Mouse (Mus musculus) gonadal fat pad, adult 2 months (tissue): Measurements from ENCODE around the gene B3gnt7. TPM values are rescaled to one million over a fixed set of nuclear protein-coding genes. Genes with fewer than 3 reads are reported as not detected.

Experiments
- DNase-seq: peaks from one replicate; pipeline ENCODE4 v3.0.0-alpha.2; 2012; ENCODE audit warnings: low read depth
- polyA plus RNA-seq: library from polyadenylated mRNA; depleted of rRNA; stranded (reverse); fragments of >200 nt; gene quantifications from 2 replicates; pipeline ENCODE4 v1.2.3, GENCODE M21; 2012; rRNA removed

The B3gnt7 gene
- polyA plus RNA-seq, 1 experiment = 10.7 TPM

DNA sequence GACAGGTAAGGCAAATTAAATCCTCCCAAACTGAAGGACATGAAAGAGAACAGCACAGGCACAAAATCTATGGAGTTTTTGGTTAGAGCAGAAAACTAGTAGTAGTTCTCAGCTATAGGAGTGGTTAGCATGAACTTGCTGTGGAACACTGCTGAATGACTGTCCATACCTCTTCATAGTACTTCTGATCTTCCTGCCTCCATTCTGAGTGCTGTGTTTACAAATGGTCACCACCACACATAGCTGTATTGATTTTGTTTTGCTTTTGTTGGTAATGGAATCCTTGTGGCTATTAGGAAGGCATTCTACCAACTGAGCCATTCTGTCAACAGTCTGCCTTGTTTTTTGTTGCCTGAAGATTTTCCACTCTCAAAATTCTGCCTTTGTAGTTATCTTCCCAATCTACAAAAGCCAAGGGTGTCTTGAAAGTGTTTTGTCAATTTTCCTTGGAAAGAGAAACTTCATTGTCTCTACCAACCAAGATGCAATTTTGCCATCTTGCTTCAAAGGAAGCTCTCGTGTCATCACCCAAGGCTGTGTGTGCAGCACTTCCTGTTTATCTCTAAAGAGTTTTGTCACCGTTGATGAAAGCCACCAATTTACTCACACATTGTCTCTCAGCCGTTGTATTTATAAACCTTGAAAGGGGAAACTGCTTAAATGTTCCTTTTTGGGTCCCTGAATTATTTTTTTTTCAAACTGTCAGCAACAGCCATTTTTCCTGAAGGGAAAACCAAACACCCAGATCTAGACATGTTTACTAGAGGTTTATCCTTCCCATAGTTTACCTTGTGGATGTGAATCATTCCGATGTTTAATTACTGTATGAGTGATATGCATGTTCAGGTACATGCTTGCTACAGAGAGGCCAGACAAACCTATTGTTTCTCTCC lies 41.6 kb downstream of the B3gnt7 start:
- no peak for DNase-seq

GRCm38 (mm10) chr1:86345069-86345468 lies 42.4 kb downstream of the B3gnt7 start:
- no peak for DNase-seq

GRCm38 (mm10) chr1:86345956-86346355 lies 43.3 kb downstream of the B3gnt7 start:
- no peak for DNase-seq

GRCm38 (mm10) chr1:86346851-86347715 lies 44.5 kb downstream of the B3gnt7 start:
- DNase-seq = no peak

DNA sequence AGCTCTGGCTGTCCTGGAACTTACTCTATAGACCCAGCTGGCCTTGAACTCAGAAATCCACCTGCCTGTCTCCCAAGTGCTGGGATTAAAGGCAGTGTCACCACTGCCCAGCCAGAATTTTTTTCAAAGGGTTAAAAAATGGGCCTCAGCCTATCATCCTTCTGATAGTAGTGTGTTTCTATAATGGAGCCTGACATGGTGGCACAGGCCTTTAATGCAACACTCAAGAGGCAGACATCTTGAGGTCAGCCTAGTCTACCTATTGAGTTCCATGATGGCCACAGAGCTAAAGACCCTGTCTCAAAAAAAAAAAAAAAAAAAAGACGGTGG lies 45.0 kb downstream of the B3gnt7 start:
- no peak for DNase-seq

GRCm38 (mm10) chr1:86348083-86348482 lies 45.5 kb downstream of the B3gnt7 start:
- no peak for DNase-seq

DNA sequence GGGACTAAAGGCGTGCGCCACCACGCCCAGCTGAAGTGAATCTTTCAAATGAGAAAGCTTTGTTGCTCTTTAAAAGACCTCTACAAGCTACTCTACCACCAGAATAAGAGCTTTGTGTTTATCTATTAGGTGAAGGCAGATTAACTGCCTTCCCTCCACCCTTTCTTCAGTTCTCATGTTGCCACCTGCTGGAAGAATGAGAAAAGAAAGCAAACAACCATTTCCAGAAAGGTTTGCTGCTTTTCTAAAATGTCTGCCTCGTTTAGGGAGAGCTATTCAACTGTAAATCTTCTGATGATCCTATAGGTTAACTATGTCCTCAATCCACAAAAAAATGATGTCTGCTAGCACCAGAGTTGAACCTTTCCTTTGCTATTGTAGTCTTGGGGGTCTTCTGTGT lies 46.2 kb downstream of the B3gnt7 start:
- DNase-seq = no peak

DNA sequence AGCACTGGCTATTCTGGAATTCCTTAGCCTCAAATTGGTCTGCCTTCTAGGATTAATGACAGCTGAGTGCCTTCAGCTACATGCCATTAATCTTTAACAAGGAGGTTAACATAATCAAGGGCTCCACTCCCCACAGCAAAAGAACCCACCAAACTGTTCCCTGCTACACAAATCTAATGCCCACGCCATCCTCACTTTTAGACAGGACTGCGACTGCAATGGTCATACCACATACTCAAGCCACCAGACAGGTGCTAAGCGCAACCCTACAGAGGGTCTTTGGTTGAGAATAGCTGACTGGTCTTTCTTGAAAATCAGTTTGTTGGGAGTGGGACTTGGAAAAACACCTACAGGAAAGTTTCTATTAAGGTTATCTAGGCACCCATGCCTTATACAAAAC lies 46.6 kb downstream of the B3gnt7 start:
- no peak for DNase-seq

DNA sequence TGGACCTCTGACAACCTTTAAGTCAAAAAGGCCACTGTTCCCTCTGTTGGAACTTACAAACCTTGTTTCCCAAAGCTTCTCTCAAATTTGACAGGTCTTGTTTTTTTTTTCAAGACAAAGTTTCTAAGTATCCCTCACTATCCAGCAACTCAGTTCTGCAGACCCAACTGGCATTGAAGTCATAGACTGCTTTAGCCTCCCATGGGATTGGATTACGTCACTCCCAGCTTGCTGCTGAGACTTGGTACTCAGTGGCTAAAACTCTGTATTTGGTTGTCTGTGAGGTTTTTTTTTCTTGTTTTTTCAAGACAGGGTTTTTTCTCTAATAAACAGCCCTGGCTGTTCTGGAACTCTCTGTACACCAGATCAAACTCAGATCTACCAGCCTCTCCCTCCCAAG lies 47.1 kb downstream of the B3gnt7 start:
- DNase-seq = no peak

GRCm38 (mm10) chr1:86350576-86350975 lies 47.9 kb downstream of the B3gnt7 start:
- DNase-seq = no peak

- no peak for DNase-seq
These were observed 51.6 kb downstream of the B3gnt7 start for GRCm38 (mm10) chr1:86354186-86354585.

Other genes starting within 250 kb of the B3gnt7 start
- 79.7 and 84.6 TPM in 2 replicates for gene Psmd1, start 238.4 kb upstream of the B3gnt7 start, polyA plus RNA-seq
- gene Htr2b, start 190.9 kb upstream of the B3gnt7 start, polyA plus RNA-seq = 0.24 and 0.30 TPM in 2 replicates
- gene Gm21972, start 169.2 kb upstream of the B3gnt7 start, polyA plus RNA-seq = 0.38 TPM in 1 of 2 replicates, not detected in the other
- 8.3 TPM in 2 replicates for gene Armc9, start 148.1 kb upstream of the B3gnt7 start, polyA plus RNA-seq
- 5.8 and 13.1 TPM in 2 replicates for gene Ncl, start 56.6 kb downstream of the B3gnt7 start, polyA plus RNA-seq
- 0.20 and 0.58 TPM in 2 replicates for gene Nmur1, start 123.4 kb downstream of the B3gnt7 start, polyA plus RNA-seq
- 0.78 and 1.3 TPM in 2 replicates for gene Tex44, start 123.5 kb downstream of the B3gnt7 start, polyA plus RNA-seq
- 380 and 511 TPM in 2 replicates for gene Ptma, start 223.9 kb downstream of the B3gnt7 start, polyA plus RNA-seq